Mouse (Mus musculus): ENCODE measurements around the gene Zfp189. TPM values are rescaled to one million over a fixed set of nuclear protein-coding genes. Genes with fewer than 3 reads are reported as not detected.

The Zfp189 gene
- polyA plus RNA-seq, 1 experiment from 2014 or later = 4.0 TPM

- WGBS (ENCODE audit: missing documents) = 100% methylated on average over 3 of the region's 4 CpGs
- no peak overlapping the region for H3K4me3 ChIP-seq (ENCODE audit: inconsistent target)
- peaks cover 16% of the 10 kb centered on the region for H3K36me3 ChIP-seq (ENCODE audit: inconsistent target)
- no peak overlapping the region for H3K27ac ChIP-seq
- H3K79me2 ChIP-seq (ENCODE audit: inconsistent target) = peaks cover 31% of the 10 kb centered on the region
These were observed 8.3 kb upstream of the Zfp189 start for GRCm38 (mm10) chr4:49512636-49513035.

GRCm38 (mm10) chr4:49514441-49514840, 6.5 kb upstream of the Zfp189 start:
- Histone ChIP-seq H3K27ac (no peak overlapping the region), H3K36me3 (ENCODE audit: inconsistent target) (peaks cover 16% of the 10 kb centered on the region)
- WGBS (ENCODE audit: missing documents) = over 99% methylated on average over 6 of the region's 6 CpGs

GRCm38 (mm10) chr4:49519476-49519875, 1.5 kb upstream of the Zfp189 start:
- Histone ChIP-seq H3K4me3 (ENCODE audit: inconsistent target) (no peak overlapping the region), H3K79me2 (ENCODE audit: inconsistent target) (peaks cover 63% of the 10 kb centered on the region), H3K36me3 (ENCODE audit: inconsistent target) (no peaks in the 10 kb centered on the region), H3K27ac (no peak overlapping the region)
- 81% methylated on average over 5 of the region's 5 CpGs for WGBS (ENCODE audit: missing documents)

More at GRCm38 (mm10) chr4:49514441-49514840, 6.5 kb upstream of the Zfp189 start:
- H3K4me3 ChIP-seq (ENCODE audit: inconsistent target) = no peak overlapping the region
- H3K79me2 ChIP-seq (ENCODE audit: inconsistent target) = peaks cover 49% of the 10 kb centered on the region

GRCm38 (mm10) chr4:49521346-49521745, 370 bp downstream of the Zfp189 start:
- WGBS (ENCODE audit: missing documents) = 2% methylated on average over 17 of the region's 17 CpGs
- H3K79me2 ChIP-seq (ENCODE audit: inconsistent target) = peaks cover 45% of the 10 kb centered on the region
- peak overlapping the region; percentile 93 for H3K4me3 ChIP-seq (ENCODE audit: inconsistent target)
- peak overlapping the region; percentile 21; the same call in 1 of the 2 replicates for H3K27ac ChIP-seq
- no peaks in the 10 kb centered on the region for H3K36me3 ChIP-seq (ENCODE audit: inconsistent target)

GRCm38 (mm10) chr4:49522576-49522975, 1.6 kb downstream of the Zfp189 start:
- Histone ChIP-seq H3K27ac (no peak overlapping the region), H3K79me2 (ENCODE audit: inconsistent target) (peaks cover 32% of the 10 kb centered on the region), H3K36me3 (ENCODE audit: inconsistent target) (no peaks in the 10 kb centered on the region), H3K4me3 (ENCODE audit: inconsistent target) (no peak overlapping the region)
- 94% methylated on average over 9 of the region's 9 CpGs for WGBS (ENCODE audit: missing documents)

GRCm38 (mm10) chr4:49535036-49535435, 14.1 kb downstream of the Zfp189 start:
- H3K36me3 ChIP-seq (ENCODE audit: inconsistent target) = peaks cover 3% of the 10 kb centered on the region; the same call in 1 of the 2 replicates
- no peaks in the 10 kb centered on the region for H3K79me2 ChIP-seq (ENCODE audit: inconsistent target)
- no peak overlapping the region for H3K27ac ChIP-seq
- H3K4me3 ChIP-seq (ENCODE audit: inconsistent target) = no peak overlapping the region
- 100% methylated on average over 3 of the region's 3 CpGs for WGBS (ENCODE audit: missing documents)

- no peaks in the 10 kb centered on the region for H3K79me2 ChIP-seq (ENCODE audit: inconsistent target)
- WGBS (ENCODE audit: missing documents) = 87% methylated on average over 4 of the region's 4 CpGs
- H3K4me3 ChIP-seq (ENCODE audit: inconsistent target) = no peak overlapping the region
- no peaks in the 10 kb centered on the region for H3K36me3 ChIP-seq (ENCODE audit: inconsistent target)
- H3K27ac ChIP-seq = no peak overlapping the region
These were observed 14.8 kb downstream of the Zfp189 start for GRCm38 (mm10) chr4:49535675-49536294.

- WGBS (ENCODE audit: missing documents) = 95% methylated on average over 4 of the region's 4 CpGs
These were observed 15.7 kb downstream of the Zfp189 start for GRCm38 (mm10) chr4:49536671-49537070.

GRCm38 (mm10) chr4:49539665-49540064, 18.7 kb downstream of the Zfp189 start:
- WGBS (ENCODE audit: missing documents) = 57% methylated on average over 6 of the region's 6 CpGs
- Histone ChIP-seq H3K4me3 (ENCODE audit: inconsistent target) (no peak overlapping the region), H3K36me3 (ENCODE audit: inconsistent target) (no peaks in the 10 kb centered on the region), H3K79me2 (ENCODE audit: inconsistent target) (no peaks in the 10 kb centered on the region), H3K27ac (no peak overlapping the region)

More at GRCm38 (mm10) chr4:49536671-49537070, 15.7 kb downstream of the Zfp189 start:
- Histone ChIP-seq H3K4me3 (ENCODE audit: inconsistent target) (no peak overlapping the region), H3K79me2 (ENCODE audit: inconsistent target) (no peaks in the 10 kb centered on the region), H3K36me3 (ENCODE audit: inconsistent target) (no peaks in the 10 kb centered on the region), H3K27ac (no peak overlapping the region)

- no peaks in the 10 kb centered on the region for H3K79me2 ChIP-seq (ENCODE audit: inconsistent target)
- H3K27ac ChIP-seq = no peak overlapping the region
- no peaks in the 10 kb centered on the region for H3K36me3 ChIP-seq (ENCODE audit: inconsistent target)
- H3K4me3 ChIP-seq (ENCODE audit: inconsistent target) = no peak overlapping the region
- WGBS (ENCODE audit: missing documents) = 85% methylated on average over 3 of the region's 3 CpGs
These were observed 20.0 kb downstream of the Zfp189 start for GRCm38 (mm10) chr4:49540966-49541365.

- no peak overlapping the region for H3K4me3 ChIP-seq (ENCODE audit: inconsistent target)
- WGBS (ENCODE audit: missing documents) = 88% methylated on average over 2 of the region's 2 CpGs
- H3K79me2 ChIP-seq (ENCODE audit: inconsistent target) = no peaks in the 10 kb centered on the region
- H3K27ac ChIP-seq = no peak overlapping the region
- H3K36me3 ChIP-seq (ENCODE audit: inconsistent target) = no peaks in the 10 kb centered on the region
These were observed 25.1 kb downstream of the Zfp189 start for GRCm38 (mm10) chr4:49546026-49546425.

- Histone ChIP-seq H3K36me3 (ENCODE audit: inconsistent target) (no peaks in the 10 kb centered on the region), H3K4me3 (ENCODE audit: inconsistent target) (no peak overlapping the region), H3K79me2 (ENCODE audit: inconsistent target) (no peaks in the 10 kb centered on the region), H3K27ac (no peak overlapping the region)
- 82% methylated on average over 6 of the region's 6 CpGs for WGBS (ENCODE audit: missing documents)
These were observed 26.0 kb downstream of the Zfp189 start for GRCm38 (mm10) chr4:49546873-49547543.

GRCm38 (mm10) chr4:49547544-49548219, 26.7 kb downstream of the Zfp189 start:
- WGBS (ENCODE audit: missing documents) = 99% methylated on average over 7 of the region's 7 CpGs
- no peak overlapping the region for H3K4me3 ChIP-seq (ENCODE audit: inconsistent target)
- H3K27ac ChIP-seq = no peak overlapping the region
- no peaks in the 10 kb centered on the region for H3K79me2 ChIP-seq (ENCODE audit: inconsistent target)
- no peaks in the 10 kb centered on the region for H3K36me3 ChIP-seq (ENCODE audit: inconsistent target)

- 49% methylated on average over 3 of the region's 3 CpGs for WGBS (ENCODE audit: missing documents)
- H3K27ac ChIP-seq = no peak within 1 kb of the TSS
- no peak within 1 kb of the TSS for H3K4me3 ChIP-seq (ENCODE audit: inconsistent target)
These were observed 28.4 kb downstream of the Zfp189 start, which contains the start of gene Aldob for GRCm38 (mm10) chr4:49549383-49549782. TSS of gene Aldob (minus strand) at chr4:49549546.

GRCm38 (mm10) chr4:49553380-49553779, 32.4 kb downstream of the Zfp189 start:
- H3K4me3 ChIP-seq (ENCODE audit: inconsistent target) = no peak overlapping the region
- WGBS (ENCODE audit: missing documents) = 91% methylated on average over 5 of the region's 5 CpGs
- no peaks in the 10 kb centered on the region for H3K79me2 ChIP-seq (ENCODE audit: inconsistent target)
- H3K27ac ChIP-seq = no peak overlapping the region
- H3K36me3 ChIP-seq (ENCODE audit: inconsistent target) = no peaks in the 10 kb centered on the region

More at GRCm38 (mm10) chr4:49549383-49549782, 28.4 kb downstream of the Zfp189 start, which contains the start of gene Aldob:
- no peaks in the 10 kb centered on the region for H3K79me2 ChIP-seq (ENCODE audit: inconsistent target)
- no peaks in the 10 kb centered on the region for H3K36me3 ChIP-seq (ENCODE audit: inconsistent target)
